Mouse (Mus musculus): ENCODE data around the gene Nipa1. TPM values are rescaled to one million over a fixed set of nuclear protein-coding genes. Genes with fewer than 3 reads are reported as not detected.
"Not testable (repeated sequence)": the region's sequence is repeated elsewhere in the genome, so short reads cannot be mapped to it uniquely, and the experiment has no call there.

Nipa1 gene
- polyA plus RNA-seq, 1 experiment = 3.6 TPM

GRCm38 (mm10) chr7:56018972-56019929 is 503 bp downstream of the Nipa1 start:
- TF ChIP-seq POLR2A (IDR thresholded peaks at IDR 0.05; ENCODE audit: low read depth, low read length) (no peak), CTCF (conservative IDR thresholded peaks at IDR 0.05; ENCODE audit: insufficient read depth, insufficient read length, low read depth, low read length) (no peak)

GRCm38 (mm10) chr7:56018446-56018971 is 1.2 kb downstream of the Nipa1 start:
- Histone ChIP-seq H3K27me3 (replicated peaks; ENCODE audit: control insufficient read depth, insufficient read depth, low read length) (no peaks in the 10 kb centered on the region), H3K4me3 (ENCODE audit: insufficient read depth, low read depth, low read length) (peak overlapping the region; percentile 65; the same call in 1 of the 2 replicates), H3K36me3 (ENCODE audit: control insufficient read depth, insufficient read depth, low read length) (no peaks in the 10 kb centered on the region), H3K4me1 (ENCODE audit: control insufficient read depth, insufficient read depth, low read length) (no peaks in the 10 kb centered on the region), H3K27ac (ENCODE audit: insufficient read depth, low read depth, low read length) (no peak overlapping the region)
- TF ChIP-seq POLR2A (IDR thresholded peaks at IDR 0.05; ENCODE audit: low read depth, low read length) (no peak), CTCF (conservative IDR thresholded peaks at IDR 0.05; ENCODE audit: insufficient read depth, insufficient read length, low read depth, low read length) (no peak)
- WGBS = 58% methylated on average over 7 of the region's 7 CpGs
- DNase-seq = no peak

More at GRCm38 (mm10) chr7:56018972-56019929, 503 bp downstream of the Nipa1 start:
- Histone ChIP-seq H3K27ac (ENCODE audit: insufficient read depth, low read depth, low read length) (no peak overlapping the region), H3K4me3 (ENCODE audit: insufficient read depth, low read depth, low read length) (peak overlapping the region; percentile 65), H3K4me1 (ENCODE audit: control insufficient read depth, insufficient read depth, low read length) (no peaks in the 10 kb centered on the region), H3K36me3 (ENCODE audit: control insufficient read depth, insufficient read depth, low read length) (no peaks in the 10 kb centered on the region), H3K27me3 (replicated peaks; ENCODE audit: control insufficient read depth, insufficient read depth, low read length) (no peaks in the 10 kb centered on the region)
- 1% methylated on average over 71 of the region's 71 CpGs for WGBS
- peak; percentile 59 for DNase-seq

GRCm38 (mm10) chr7:56017761-56018160 is 2.0 kb downstream of the Nipa1 start:
- H3K4me1 ChIP-seq (ENCODE audit: control insufficient read depth, insufficient read depth, low read length) = no peaks in the 10 kb centered on the region
- H3K4me3 ChIP-seq (ENCODE audit: insufficient read depth, low read depth, low read length) = no peak overlapping the region
- H3K27me3 ChIP-seq (replicated peaks; ENCODE audit: control insufficient read depth, insufficient read depth, low read length) = no peaks in the 10 kb centered on the region
- TF ChIP-seq POLR2A (IDR thresholded peaks at IDR 0.05; ENCODE audit: low read depth, low read length) = no peak
- TF ChIP-seq CTCF (conservative IDR thresholded peaks at IDR 0.05; ENCODE audit: insufficient read depth, insufficient read length, low read depth, low read length) = no peak
- no peak overlapping the region for H3K27ac ChIP-seq (ENCODE audit: insufficient read depth, low read depth, low read length)
- 78% methylated on average over 3 of the region's 3 CpGs for WGBS
- no peak for DNase-seq
- no peaks in the 10 kb centered on the region for H3K36me3 ChIP-seq (ENCODE audit: control insufficient read depth, insufficient read depth, low read length)

GRCm38 (mm10) chr7:56015837-56016236 is 3.9 kb downstream of the Nipa1 start:
- Histone ChIP-seq H3K4me1 (ENCODE audit: control insufficient read depth, insufficient read depth, low read length) (no peaks in the 10 kb centered on the region), H3K4me3 (ENCODE audit: insufficient read depth, low read depth, low read length) (no peak overlapping the region), H3K27me3 (replicated peaks; ENCODE audit: control insufficient read depth, insufficient read depth, low read length) (no peaks in the 10 kb centered on the region), H3K36me3 (ENCODE audit: control insufficient read depth, insufficient read depth, low read length) (no peaks in the 10 kb centered on the region), H3K27ac (ENCODE audit: insufficient read depth, low read depth, low read length) (no peak overlapping the region)
- DNase-seq = no peak
- 96% methylated on average over 7 of the region's 7 CpGs for WGBS
- TF ChIP-seq POLR2A (IDR thresholded peaks at IDR 0.05; ENCODE audit: low read depth, low read length) = no peak
- TF ChIP-seq CTCF (conservative IDR thresholded peaks at IDR 0.05; ENCODE audit: insufficient read depth, insufficient read length, low read depth, low read length) = no peak

GRCm38 (mm10) chr7:56015172-56015571 is 4.6 kb downstream of the Nipa1 start:
- no peaks in the 10 kb centered on the region for H3K36me3 ChIP-seq (ENCODE audit: control insufficient read depth, insufficient read depth, low read length)
- no peaks in the 10 kb centered on the region for H3K27me3 ChIP-seq (replicated peaks; ENCODE audit: control insufficient read depth, insufficient read depth, low read length)
- DNase-seq = no peak
- no peak overlapping the region for H3K27ac ChIP-seq (ENCODE audit: insufficient read depth, low read depth, low read length)
- WGBS = 88% methylated on average over 6 of the region's 6 CpGs
- TF ChIP-seq CTCF (conservative IDR thresholded peaks at IDR 0.05; ENCODE audit: insufficient read depth, insufficient read length, low read depth, low read length) (no peak), POLR2A (IDR thresholded peaks at IDR 0.05; ENCODE audit: low read depth, low read length) (no peak)
- H3K4me1 ChIP-seq (ENCODE audit: control insufficient read depth, insufficient read depth, low read length) = 0 out of 2 replicates have a peak, but pooled peaks cover 3% of the 10 kb centered on the region
- H3K4me3 ChIP-seq (ENCODE audit: insufficient read depth, low read depth, low read length) = no peak overlapping the region

- 89% methylated on average over 7 of the region's 18 CpGs for WGBS
- not testable (repeated sequence) for H3K36me3 ChIP-seq (ENCODE audit: control insufficient read depth, insufficient read depth, low read length); H3K27me3 ChIP-seq (replicated peaks; ENCODE audit: control insufficient read depth, insufficient read depth, low read length); DNase-seq; H3K27ac ChIP-seq (ENCODE audit: insufficient read depth, low read depth, low read length); H3K4me3 ChIP-seq (ENCODE audit: insufficient read depth, low read depth, low read length); H3K4me1 ChIP-seq (ENCODE audit: control insufficient read depth, insufficient read depth, low read length)
Observed at GRCm38 (mm10) chr7:56014002-56014702, 5.6 kb downstream of the Nipa1 start.
